Mouse (Mus musculus): ENCODE results near the gene Prkar1b. TPM values are rescaled to one million over a fixed set of nuclear protein-coding genes. Genes with fewer than 3 reads are reported as not detected.

Prkar1b gene
- polyA plus RNA-seq, 1 experiment, result 1.7 TPM

GRCm38 (mm10) chr5:139150603-139151031, 816 bp upstream of the Prkar1b start:
- Histone ChIP-seq H3K4me3 (ENCODE audit: insufficient read depth, poor library complexity, severe bottlenecking) (peak overlapping the region; percentile 80), H3K79me3 (ENCODE audit: low read depth) (peaks cover 17% of the 10 kb centered on the region), H3ac (ENCODE audit: control insufficient read depth, insufficient read length, low read depth) (peak overlapping the region; percentile 96), H3K79me2 (ENCODE audit: control insufficient read depth, insufficient read depth) (peaks cover 18% of the 10 kb centered on the region), H3K27me3 (ENCODE audit: control insufficient read depth, insufficient read depth, insufficient read length) (no peaks in the 10 kb centered on the region), H3K36me3 (ENCODE audit: control insufficient read depth, insufficient read depth) (peaks cover 31% of the 10 kb centered on the region)
- TF ChIP-seq CTCF (IDR thresholded peaks at IDR 0.05; ENCODE audit: control insufficient read depth, insufficient read depth, insufficient read length) (no peak), MAX (IDR thresholded peaks at IDR 0.05) (no peak), MYOD1 (IDR thresholded peaks at IDR 0.05; ENCODE audit: control insufficient read depth, insufficient read length, low read depth) (no peak), USF1 (IDR thresholded peaks at IDR 0.05; ENCODE audit: low read depth) (no peak), CEBPB (IDR thresholded peaks at IDR 0.05; ENCODE audit: low read depth) (no peak), MYOG (IDR thresholded peaks at IDR 0.05; ENCODE audit: control insufficient read depth, extremely low read depth, insufficient read length) (no peak), FOSL1 (IDR thresholded peaks at IDR 0.05; ENCODE audit: insufficient read depth, low read length, poor library complexity, severe bottlenecking) (no peak)

- Histone ChIP-seq H3K4me3 (ENCODE audit: insufficient read depth, poor library complexity, severe bottlenecking) (peak overlapping the region; percentile 30), H3K79me2 (ENCODE audit: control insufficient read depth, insufficient read depth) (peaks cover 18% of the 10 kb centered on the region), H3K36me3 (ENCODE audit: control insufficient read depth, insufficient read depth) (peaks cover 18% of the 10 kb centered on the region), H3K27me3 (ENCODE audit: control insufficient read depth, insufficient read depth, insufficient read length) (no peaks in the 10 kb centered on the region), H3ac (ENCODE audit: control insufficient read depth, insufficient read length, low read depth) (peak overlapping the region; percentile 62), H3K79me3 (ENCODE audit: low read depth) (peaks cover 16% of the 10 kb centered on the region)
- no peak for TF ChIP-seq CTCF (IDR thresholded peaks at IDR 0.05; ENCODE audit: control insufficient read depth, insufficient read depth, insufficient read length)
- TF ChIP-seq MYOD1 (IDR thresholded peaks at IDR 0.05; ENCODE audit: control insufficient read depth, insufficient read length, low read depth), result peak; percentile 22
- no peak for TF ChIP-seq USF1 (IDR thresholded peaks at IDR 0.05; ENCODE audit: low read depth)
- TF ChIP-seq MYOG (IDR thresholded peaks at IDR 0.05; ENCODE audit: control insufficient read depth, extremely low read depth, insufficient read length), result no peak
- TF ChIP-seq MAX (IDR thresholded peaks at IDR 0.05), result no peak
- TF ChIP-seq CEBPB (IDR thresholded peaks at IDR 0.05; ENCODE audit: low read depth), result no peak
Observed at GRCm38 (mm10) chr5:139149006-139149672, 662 bp downstream of the Prkar1b start.

DNA sequence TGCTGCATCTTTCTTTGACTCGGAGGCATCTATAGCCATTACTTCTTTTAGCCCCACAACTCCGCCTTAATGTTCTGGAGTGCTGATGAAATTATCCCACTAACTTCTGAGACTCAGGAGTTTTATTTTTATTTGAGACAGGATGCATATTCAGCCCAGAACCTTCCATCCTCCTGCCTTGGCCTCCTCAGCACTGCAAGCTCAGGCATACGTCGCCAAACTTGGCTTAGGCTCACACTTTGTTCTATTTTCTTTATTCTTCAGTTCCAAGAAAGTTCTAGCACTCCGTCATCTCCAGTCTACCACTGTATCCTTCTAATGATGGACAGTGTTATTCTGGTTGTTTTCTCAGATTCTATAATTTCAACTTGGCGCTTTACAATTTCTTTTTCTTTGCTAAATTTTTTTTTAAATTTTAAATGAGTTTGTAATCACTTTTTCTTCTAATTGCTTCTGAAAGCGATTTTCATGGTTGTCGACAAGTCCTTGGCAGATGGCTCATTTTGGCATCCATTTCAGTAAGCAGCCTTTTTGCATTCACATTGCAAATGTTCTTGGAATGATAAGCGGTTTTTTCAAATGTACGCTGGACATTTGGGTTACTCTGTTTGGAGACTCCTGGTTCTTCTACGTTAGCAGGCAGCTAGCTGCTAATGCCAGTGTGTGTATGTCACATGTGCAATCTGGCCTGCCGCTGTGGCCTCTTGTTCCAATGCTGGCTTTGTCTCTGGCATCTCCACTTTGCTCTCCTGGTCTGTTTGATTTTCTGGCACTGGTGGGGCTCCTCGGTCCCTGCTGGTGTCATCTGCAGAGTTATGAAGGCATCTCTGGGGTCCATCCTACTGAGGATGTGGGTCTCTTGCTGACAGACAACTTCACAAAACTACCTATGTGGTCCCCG, 2.4 kb downstream of the Prkar1b start:
- Histone ChIP-seq H3ac (ENCODE audit: control insufficient read depth, insufficient read length, low read depth) (no peak overlapping the region), H3K27me3 (ENCODE audit: control insufficient read depth, insufficient read depth, insufficient read length) (no peaks in the 10 kb centered on the region), H3K36me3 (ENCODE audit: control insufficient read depth, insufficient read depth) (peaks cover 3% of the 10 kb centered on the region), H3K79me2 (ENCODE audit: control insufficient read depth, insufficient read depth) (peaks cover 18% of the 10 kb centered on the region), H3K4me3 (ENCODE audit: insufficient read depth, poor library complexity, severe bottlenecking) (no peak overlapping the region), H3K79me3 (ENCODE audit: low read depth) (peaks cover 15% of the 10 kb centered on the region)
- TF ChIP-seq CTCF (IDR thresholded peaks at IDR 0.05; ENCODE audit: control insufficient read depth, insufficient read depth, insufficient read length) (no peak), MYOD1 (IDR thresholded peaks at IDR 0.05; ENCODE audit: control insufficient read depth, insufficient read length, low read depth) (no peak), MAX (IDR thresholded peaks at IDR 0.05) (no peak), FOSL1 (IDR thresholded peaks at IDR 0.05; ENCODE audit: insufficient read depth, low read length, poor library complexity, severe bottlenecking) (no peak), MYOG (IDR thresholded peaks at IDR 0.05; ENCODE audit: control insufficient read depth, extremely low read depth, insufficient read length) (no peak), CEBPB (IDR thresholded peaks at IDR 0.05; ENCODE audit: low read depth) (no peak), USF1 (IDR thresholded peaks at IDR 0.05; ENCODE audit: low read depth) (no peak)

GRCm38 (mm10) chr5:139146476-139147075, 3.2 kb downstream of the Prkar1b start:
- no peak overlapping the region for H3K4me3 ChIP-seq (ENCODE audit: insufficient read depth, poor library complexity, severe bottlenecking)
- peaks cover 10% of the 10 kb centered on the region for H3K79me3 ChIP-seq (ENCODE audit: low read depth)
- peaks cover 13% of the 10 kb centered on the region for H3K79me2 ChIP-seq (ENCODE audit: control insufficient read depth, insufficient read depth)
- H3ac ChIP-seq (ENCODE audit: control insufficient read depth, insufficient read length, low read depth), result no peak overlapping the region
- no peaks in the 10 kb centered on the region for H3K36me3 ChIP-seq (ENCODE audit: control insufficient read depth, insufficient read depth)
- no peaks in the 10 kb centered on the region for H3K27me3 ChIP-seq (ENCODE audit: control insufficient read depth, insufficient read depth, insufficient read length)
- TF ChIP-seq CEBPB (IDR thresholded peaks at IDR 0.05; ENCODE audit: low read depth) (no peak), MAX (IDR thresholded peaks at IDR 0.05) (no peak), FOSL1 (IDR thresholded peaks at IDR 0.05; ENCODE audit: insufficient read depth, low read length, poor library complexity, severe bottlenecking) (no peak), MYOD1 (IDR thresholded peaks at IDR 0.05; ENCODE audit: control insufficient read depth, insufficient read length, low read depth) (no peak), MYOG (IDR thresholded peaks at IDR 0.05; ENCODE audit: control insufficient read depth, extremely low read depth, insufficient read length) (no peak), USF1 (IDR thresholded peaks at IDR 0.05; ENCODE audit: low read depth) (no peak), CTCF (IDR thresholded peaks at IDR 0.05; ENCODE audit: control insufficient read depth, insufficient read depth, insufficient read length) (no peak)

- H3K79me3 ChIP-seq (ENCODE audit: low read depth), result peaks cover 1% of the 10 kb centered on the region
- no peak for TF ChIP-seq MYOG (IDR thresholded peaks at IDR 0.05; ENCODE audit: control insufficient read depth, extremely low read depth, insufficient read length)
- TF ChIP-seq CEBPB (IDR thresholded peaks at IDR 0.05; ENCODE audit: low read depth), result no peak
- no peak for TF ChIP-seq CTCF (IDR thresholded peaks at IDR 0.05; ENCODE audit: control insufficient read depth, insufficient read depth, insufficient read length)
- TF ChIP-seq MAX (IDR thresholded peaks at IDR 0.05), result no peak
- TF ChIP-seq FOSL1 (IDR thresholded peaks at IDR 0.05; ENCODE audit: insufficient read depth, low read length, poor library complexity, severe bottlenecking), result no peak
- TF ChIP-seq USF1 (IDR thresholded peaks at IDR 0.05; ENCODE audit: low read depth), result no peak
- TF ChIP-seq MYOD1 (IDR thresholded peaks at IDR 0.05; ENCODE audit: control insufficient read depth, insufficient read length, low read depth), result no peak
Observed at GRCm38 (mm10) chr5:139145726-139146125, 4.1 kb downstream of the Prkar1b start.

More at GRCm38 (mm10) chr5:139145726-139146125, 4.1 kb downstream of the Prkar1b start:
- peaks cover 4% of the 10 kb centered on the region for H3K79me2 ChIP-seq (ENCODE audit: control insufficient read depth, insufficient read depth)
- no peaks in the 10 kb centered on the region for H3K27me3 ChIP-seq (ENCODE audit: control insufficient read depth, insufficient read depth, insufficient read length)
- H3ac ChIP-seq (ENCODE audit: control insufficient read depth, insufficient read length, low read depth), result no peak overlapping the region
- no peaks in the 10 kb centered on the region for H3K36me3 ChIP-seq (ENCODE audit: control insufficient read depth, insufficient read depth)
- no peak overlapping the region for H3K4me3 ChIP-seq (ENCODE audit: insufficient read depth, poor library complexity, severe bottlenecking)

All from C2C12 (cell line).